Mouse (Mus musculus): Measurements from ENCODE around the gene Bcap31. TPM values are rescaled to one million over a fixed set of nuclear protein-coding genes. Genes with fewer than 3 reads are reported as not detected.
"Not testable (repeated sequence)": the region's sequence is repeated elsewhere in the genome, so short reads cannot be mapped to it uniquely, and the experiment has no call there.

Gene Bcap31
- total RNA-seq (2015; ENCODE audit: low replicate concordance) (60.6 and 85.3 TPM in 2 replicates), total RNA-seq (2017; ENCODE audit: low replicate concordance) (51.2 and 52.8 TPM in 2 replicates)

DNA sequence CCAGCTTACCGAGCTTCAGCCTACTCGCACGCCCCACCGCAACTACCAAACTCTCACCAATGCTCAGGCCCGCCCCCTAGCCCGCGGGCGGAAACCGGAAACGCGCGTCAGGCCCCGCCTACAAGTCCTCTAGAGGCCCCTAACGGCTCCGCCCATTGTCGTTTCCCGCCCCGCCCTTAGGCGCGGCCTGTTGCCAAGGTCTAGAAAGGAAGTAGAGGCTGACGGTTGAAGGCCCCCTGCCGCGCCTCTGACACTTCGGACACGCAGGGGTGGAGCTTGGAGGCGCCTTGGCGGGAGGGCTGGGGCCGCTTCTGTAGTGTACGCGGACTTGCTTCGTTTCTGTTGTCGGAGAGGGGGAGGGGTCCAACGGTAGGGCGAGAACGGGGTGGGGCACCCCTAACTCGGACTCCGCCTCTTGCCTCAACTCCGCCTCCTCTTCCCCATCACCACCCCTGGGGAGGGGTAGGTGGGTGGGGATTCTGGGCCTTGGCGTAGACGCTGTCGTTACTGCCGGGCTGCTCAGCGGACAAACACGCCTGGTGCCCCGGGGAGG, at the start of gene Bcap31, which contains the start of gene Abcd1:
Bcap31 (minus strand) TSS at position 67 of the 553 bp plus-strand sequence.
Abcd1 (plus strand) TSS at position 489 of the 553 bp plus-strand sequence.
- peak; percentile 92 for ATAC-seq (replicated peaks; ENCODE audit: low FRiP score, poor library complexity, severe bottlenecking)

DNA sequence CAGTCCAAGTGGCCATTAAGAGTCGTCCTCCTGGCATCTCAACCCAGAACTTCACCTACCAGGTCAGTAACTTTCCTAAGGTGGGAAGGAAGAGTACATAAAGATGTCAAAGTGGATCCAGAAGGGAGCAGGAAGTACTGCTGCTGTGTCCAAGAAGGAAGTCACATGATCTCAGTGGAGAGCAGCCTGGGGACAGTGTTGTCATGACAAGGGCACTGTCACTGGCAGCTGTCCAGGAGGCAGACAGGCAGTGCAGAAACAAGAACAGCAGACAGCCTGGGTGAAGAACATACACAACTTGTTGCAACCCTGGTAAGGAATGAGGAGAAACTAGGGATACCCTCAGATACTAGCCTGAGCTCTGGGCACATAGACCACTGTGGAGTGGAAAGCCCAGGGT, 49.3 kb upstream of the Bcap31 start:
- no peak for ATAC-seq (replicated peaks; ENCODE audit: low FRiP score, poor library complexity, severe bottlenecking)

DNA sequence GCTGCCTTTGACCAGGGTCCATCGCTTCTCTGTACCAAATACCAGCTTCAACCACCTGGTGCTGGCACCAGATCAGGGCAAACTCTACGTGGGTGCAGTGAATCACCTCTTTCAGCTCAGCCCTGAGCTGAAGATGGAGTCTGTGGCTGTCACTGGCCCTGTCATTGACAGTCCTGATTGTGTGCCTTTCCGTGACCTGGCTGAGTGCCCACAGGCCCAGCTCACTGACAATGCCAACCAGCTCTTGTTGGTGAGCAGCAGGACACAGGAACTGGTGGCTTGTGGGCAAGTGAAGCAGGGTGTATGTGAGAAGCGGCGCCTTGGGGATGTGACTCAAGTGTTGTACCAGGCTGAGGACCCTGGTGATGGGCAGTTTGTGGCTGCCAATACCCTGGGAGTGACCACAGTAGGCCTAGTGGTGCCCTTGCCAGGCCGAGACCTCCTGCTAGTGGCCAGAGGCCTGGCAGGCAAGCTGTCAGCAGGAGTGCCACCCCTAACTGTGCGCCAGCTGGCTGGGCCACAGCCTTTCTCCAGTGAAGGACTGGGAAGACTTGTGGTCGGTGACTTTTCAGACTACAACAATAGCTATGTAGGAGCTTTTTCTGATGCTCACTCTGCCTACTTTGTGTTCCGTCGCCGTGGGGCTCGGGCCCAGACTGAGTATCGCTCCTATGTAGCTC, 42.8 kb upstream of the Bcap31 start:
- ATAC-seq (replicated peaks; ENCODE audit: low FRiP score, poor library complexity, severe bottlenecking), result no peak

DNA sequence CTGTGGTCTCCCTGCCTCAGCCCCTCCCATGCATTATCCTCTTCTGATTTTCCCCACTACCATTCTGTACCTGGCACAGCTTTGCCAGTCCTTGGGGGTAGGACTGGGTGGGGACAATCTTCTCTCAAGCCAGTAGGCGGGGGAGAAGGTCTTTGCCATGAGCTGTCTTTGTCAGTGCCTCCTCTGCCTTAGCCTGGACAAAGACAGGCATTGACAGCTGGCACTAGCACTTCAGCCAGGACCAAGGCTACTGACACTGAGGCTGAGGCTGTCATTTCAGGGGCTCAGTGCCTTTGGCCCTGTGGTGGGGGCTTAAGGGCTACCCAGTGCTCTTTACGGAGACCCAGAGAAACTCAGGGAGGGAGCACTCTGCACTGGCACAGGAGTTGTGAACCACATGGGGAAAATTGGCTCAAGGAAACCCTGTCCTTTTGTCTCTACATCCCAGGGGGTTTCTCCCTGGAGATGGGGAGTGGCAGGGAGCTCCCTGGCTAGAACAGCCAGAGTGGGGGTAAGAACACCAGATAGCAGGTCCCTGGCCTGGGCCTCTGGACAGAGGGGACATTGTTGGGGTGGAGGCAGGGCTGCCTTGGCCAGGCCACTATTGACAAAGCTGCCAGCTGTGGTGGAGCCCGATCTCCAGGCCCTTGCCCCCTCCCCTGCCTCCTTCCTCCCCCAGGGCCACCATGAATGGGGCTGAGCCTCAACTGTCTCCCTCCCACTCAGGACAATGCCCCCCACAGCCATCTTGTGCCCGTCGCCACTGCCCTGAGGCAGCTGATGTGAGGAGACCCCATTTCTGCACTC, 40.6 kb upstream of the Bcap31 start, which contains the start of gene Plxnb3:
Plxnb3 (plus strand) TSS at position 757 of the 807 bp plus-strand sequence.
- no peak for ATAC-seq (replicated peaks; ENCODE audit: low FRiP score, poor library complexity, severe bottlenecking)

DNA sequence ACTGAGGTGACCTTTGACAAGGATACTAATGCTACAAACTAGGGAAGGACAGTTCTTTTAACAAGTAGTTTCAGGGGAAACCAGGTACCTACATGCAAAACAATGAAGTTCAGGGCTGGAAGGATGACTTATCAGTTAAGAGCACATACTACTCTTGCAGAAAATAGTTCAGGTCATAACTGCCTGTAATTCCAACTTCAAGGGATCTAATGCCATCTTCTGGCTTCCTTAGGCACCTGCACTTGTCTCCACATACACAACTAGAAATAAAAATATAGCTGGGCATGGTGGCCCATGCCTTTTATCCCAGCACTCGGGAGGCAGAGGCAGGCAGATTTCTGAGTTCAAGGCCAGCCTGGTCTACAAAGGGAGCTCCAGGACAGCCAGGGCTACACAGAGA, 33.0 kb upstream of the Bcap31 start:
- ATAC-seq (replicated peaks; ENCODE audit: low FRiP score, poor library complexity, severe bottlenecking), result no peak

DNA sequence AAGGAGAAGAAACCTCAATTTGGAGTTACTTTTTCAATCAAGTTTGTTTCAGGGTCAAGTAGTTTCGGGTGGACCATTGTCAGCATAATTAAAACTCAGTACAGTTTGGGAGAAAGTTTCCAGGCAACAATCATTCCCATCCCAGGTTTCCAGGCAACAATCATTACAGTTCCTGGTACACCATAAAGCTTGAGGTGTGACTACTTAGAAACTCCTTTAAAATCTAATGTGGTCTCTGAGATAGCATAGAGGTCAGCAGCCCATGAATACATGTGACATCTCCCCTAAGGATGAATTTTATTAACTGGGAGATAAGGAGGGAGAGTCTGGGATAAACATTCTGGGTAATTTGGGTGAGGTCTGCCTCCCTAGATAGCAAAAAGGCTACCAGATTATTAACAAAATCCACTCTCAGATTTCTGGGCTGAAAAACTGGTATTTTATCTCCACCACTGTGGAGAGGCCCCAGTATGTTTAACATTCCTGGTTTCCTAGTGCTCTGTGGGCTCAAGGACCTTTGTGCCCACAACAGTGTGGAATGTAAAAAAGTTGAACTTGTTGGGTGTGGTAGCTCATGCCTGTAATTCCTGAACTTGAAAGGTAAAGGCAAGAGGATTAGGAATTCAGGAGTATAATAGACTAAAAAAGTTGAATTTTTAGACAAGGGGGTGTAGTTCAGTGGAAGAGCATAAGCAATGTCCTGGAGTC, 29.0 kb upstream of the Bcap31 start:
- ATAC-seq (replicated peaks; ENCODE audit: low FRiP score, poor library complexity, severe bottlenecking), result no peak

DNA sequence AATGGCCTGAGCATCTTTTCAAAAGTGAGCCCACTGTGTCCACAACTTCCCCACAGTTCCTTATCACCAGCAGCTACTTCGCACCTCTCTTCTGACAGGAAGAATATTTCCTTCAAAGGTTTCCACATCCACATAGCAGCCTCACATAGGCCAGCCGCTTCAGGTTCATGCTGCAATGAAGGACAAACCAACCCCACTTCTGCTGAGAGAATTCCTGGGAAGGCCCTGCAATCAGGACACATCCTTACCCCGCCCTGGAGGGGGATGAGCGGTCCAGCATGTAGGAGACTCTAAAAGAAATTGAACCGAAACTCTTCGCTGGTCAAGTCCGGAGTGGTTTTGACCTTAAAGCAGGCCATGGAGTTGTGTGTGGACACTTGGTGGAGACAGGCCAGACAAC, 23.9 kb upstream of the Bcap31 start:
- ATAC-seq (replicated peaks; ENCODE audit: low FRiP score, poor library complexity, severe bottlenecking), result not testable (repeated sequence)

DNA sequence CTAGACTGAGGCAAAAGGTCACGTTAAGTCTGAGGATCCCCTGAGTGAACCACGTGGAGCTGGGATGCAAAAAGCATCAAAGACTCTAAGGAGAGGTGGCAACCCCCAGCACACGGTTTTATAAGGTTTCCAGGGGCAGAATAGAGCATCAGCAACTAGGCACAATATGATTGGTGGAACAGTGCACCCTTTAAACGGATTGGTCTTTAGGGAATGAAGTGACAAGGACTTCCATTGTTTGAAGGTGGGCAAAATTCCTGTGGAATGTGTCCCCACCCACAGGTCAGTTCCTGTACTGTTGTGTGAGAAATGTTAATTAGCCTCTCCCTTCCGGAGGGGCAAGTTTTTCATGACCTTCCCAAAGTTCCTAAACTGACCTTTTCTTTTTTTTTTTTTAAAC, 23.2 kb upstream of the Bcap31 start:
- ATAC-seq (replicated peaks; ENCODE audit: low FRiP score, poor library complexity, severe bottlenecking), result no peak

DNA sequence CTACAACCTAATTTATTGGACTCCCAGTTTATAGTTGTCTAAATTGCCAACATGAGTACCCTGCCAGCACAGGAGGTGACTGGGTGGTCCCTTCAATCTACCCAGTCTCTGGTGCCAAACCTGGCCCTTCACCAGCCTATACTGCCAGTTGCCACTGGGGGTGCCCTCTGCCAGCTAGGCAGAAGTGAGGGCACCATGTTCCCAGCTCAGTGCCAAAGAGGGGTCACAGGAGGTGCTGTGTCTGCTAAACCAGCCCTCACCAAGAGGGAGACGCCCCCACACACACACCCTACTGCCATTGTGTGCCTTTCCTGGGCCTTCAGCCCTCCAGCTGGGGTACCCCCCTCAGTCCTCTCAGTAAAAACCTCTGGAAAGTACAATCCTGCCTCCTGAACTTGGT, 22.2 kb upstream of the Bcap31 start:
- no peak for ATAC-seq (replicated peaks; ENCODE audit: low FRiP score, poor library complexity, severe bottlenecking)

DNA sequence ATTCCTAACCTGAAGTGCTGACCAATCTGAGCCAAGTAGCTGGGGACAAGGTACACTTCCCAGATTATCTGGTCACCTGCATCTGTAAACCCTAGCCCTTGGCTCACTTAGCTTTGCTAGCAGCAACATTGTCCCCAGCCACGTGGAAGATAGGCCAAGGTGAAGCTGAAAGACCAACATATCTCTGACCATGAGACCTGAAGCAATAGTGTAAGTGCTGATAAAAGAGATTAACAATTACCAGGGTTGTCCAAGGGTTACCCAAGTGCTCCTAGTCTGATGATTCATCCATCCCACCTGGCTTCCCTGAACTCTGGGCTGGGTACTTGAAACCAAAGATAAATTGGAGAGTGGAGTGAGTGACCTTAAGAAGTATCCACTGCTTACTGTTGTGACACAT, 14.9 kb upstream of the Bcap31 start:
- ATAC-seq (replicated peaks; ENCODE audit: low FRiP score, poor library complexity, severe bottlenecking), result no peak

DNA sequence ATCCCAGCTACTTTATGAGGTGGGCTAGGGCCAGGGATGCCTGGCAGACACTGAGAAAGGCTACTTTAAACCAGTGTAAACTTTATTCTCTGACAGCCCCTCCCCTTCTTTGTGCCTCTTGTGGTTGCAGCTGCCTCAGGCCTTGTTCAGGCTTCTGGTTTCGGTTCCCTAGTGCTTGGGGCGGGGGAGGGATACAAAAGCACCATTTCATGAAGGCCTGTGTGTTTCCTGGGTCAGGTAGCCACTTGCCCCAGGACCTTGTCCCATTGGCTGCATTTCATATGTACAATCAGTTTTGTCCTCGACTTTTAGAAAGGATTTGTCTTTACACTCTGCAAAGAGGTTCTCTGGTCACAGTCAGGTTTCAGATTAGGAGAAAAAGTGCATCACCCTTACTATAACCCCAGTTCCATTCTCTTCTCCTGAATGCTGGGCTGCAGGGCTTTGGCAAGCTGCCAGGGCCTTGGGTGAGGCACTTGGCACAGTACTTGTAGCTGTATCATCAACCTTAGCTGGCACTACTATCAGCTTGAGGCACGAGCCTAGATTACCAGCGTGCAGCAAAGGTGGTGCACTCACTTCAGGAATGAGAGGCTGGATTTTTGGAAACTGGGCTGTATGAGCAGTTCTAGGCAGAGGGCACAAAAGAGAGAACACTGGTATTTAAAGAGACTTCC, 2.8 kb upstream of the Bcap31 start:
- no peak for ATAC-seq (replicated peaks; ENCODE audit: low FRiP score, poor library complexity, severe bottlenecking)

DNA sequence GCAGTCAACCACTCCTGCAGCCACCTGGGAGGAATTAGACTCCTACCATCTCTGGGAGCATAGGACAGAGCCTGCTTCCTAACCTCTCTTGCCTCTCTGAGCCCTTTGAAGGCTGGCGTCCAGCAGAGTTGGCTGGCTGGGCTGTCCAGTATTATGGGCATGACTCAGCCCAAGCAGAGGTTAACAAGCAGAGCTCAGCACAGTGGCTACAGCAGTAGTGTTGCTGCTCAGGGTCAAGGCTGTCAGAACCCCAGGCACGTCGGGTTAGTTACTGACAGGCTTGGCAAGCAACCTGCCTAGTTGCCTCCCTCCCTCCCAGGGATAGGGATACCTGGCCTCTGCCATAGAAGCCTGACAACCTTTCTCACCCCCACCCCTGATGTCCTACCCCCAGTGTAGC, 2.3 kb upstream of the Bcap31 start:
- ATAC-seq (replicated peaks; ENCODE audit: low FRiP score, poor library complexity, severe bottlenecking), result no peak

DNA sequence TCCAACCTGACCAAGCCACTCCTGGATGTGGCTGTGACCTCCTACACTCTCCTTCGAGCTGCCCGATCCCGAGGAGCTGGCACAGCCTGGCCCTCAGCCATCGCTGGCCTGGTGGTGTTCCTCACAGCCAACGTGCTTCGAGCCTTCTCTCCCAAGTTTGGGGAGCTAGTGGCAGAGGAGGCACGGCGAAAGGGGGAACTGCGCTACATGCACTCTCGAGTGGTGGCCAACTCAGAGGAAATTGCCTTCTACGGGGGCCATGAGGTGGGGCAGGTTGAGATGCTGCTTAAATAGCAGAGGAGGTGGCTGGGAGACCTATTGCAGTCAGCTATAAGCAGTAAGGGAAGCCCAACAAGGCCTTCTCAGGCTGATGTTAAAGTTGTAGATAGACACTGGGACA, 1.7 kb upstream of the Bcap31 start:
- ATAC-seq (replicated peaks; ENCODE audit: low FRiP score, poor library complexity, severe bottlenecking), result no peak

DNA sequence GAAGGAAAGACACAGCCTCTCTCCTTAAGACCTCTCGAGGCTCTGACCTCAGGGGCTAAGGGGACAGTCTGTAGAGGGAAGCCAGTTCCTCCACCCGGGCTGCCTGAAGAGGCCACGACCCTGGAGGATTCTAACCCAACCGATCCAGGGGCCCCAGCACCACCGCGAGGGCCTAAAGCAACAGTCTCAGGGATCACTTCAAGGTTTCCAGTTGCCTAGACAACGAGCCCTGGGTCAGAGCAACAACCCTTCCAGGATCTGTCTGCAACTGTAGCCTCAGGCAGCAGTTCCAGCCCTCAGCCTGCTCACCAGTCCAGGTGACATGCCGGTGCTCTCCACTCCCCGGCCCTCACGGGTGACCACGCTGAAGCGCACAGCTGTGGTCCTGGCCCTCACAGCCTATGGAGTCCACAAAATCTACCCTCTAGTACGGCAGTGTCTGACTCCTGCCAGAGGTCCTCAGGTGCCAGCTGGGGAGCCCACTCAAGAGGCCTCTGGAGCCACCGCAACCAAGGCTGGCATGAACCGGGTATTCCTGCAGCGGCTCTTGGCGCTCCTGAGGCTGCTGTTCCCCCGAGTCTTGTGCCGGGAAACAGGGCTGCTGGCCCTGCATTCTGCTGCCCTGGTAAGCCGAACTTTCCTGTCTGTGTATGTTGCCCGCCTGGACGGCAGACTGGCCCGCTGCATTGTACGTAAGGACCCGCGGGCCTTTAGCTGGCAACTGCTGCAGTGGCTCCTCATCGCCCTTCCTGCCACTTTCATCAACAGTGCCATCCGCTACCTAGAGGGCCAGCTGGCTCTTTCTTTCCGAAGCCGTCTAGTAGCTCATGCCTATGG, 952 bp upstream of the Bcap31 start:
- ATAC-seq (replicated peaks; ENCODE audit: low FRiP score, poor library complexity, severe bottlenecking), result peak; percentile 28

DNA sequence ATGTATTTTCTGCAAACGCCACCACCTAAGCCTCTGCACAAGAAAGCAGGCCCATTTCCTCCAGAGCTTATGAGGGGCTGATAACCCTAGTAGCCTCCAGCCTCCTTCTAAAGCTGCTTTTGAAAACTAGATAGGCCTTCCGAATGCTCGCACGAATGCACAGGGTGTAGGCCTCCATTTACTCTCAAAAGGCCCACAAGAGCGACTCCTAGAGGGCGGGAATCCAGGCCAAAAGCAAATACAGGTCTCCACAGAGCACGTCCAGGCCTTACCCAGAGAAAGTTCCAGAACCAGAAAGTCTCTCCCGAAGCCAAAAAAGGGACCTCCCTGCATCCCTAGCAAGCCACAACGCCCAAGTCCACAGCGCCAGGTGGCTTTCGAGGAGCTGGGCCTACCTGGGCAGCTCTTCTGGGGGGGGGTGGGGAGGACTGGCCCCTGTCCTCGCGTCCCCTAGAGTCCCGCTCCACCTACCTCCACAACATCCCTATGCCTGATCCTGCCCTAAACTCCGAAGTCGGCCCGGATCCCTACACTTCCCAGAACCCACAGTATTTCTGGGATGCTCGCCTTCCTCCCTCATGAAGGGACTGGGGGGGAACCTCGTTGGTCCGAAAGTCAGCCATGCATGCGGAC, 383 bp downstream of the Bcap31 start:
- ATAC-seq (replicated peaks; ENCODE audit: low FRiP score, poor library complexity, severe bottlenecking), result peak; percentile 33

DNA sequence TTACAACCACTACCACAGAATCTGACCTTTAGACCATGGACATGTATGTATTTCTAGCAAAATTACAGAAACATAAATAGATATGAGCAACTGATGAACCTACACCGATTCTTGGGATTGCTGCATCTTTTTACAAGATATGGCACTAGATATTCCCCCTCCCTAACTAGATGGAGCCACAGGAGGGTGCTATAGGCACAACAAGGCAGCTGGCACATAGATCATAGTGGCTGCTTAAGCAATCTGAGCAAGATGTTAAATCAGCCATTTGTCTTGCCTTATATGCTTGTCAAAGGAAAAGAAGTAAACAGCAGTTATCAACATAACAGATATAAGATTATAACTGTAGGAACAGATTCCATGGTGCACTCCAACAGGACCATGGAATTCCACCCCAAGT, 15.5 kb downstream of the Bcap31 start:
- no peak for ATAC-seq (replicated peaks; ENCODE audit: low FRiP score, poor library complexity, severe bottlenecking)

DNA sequence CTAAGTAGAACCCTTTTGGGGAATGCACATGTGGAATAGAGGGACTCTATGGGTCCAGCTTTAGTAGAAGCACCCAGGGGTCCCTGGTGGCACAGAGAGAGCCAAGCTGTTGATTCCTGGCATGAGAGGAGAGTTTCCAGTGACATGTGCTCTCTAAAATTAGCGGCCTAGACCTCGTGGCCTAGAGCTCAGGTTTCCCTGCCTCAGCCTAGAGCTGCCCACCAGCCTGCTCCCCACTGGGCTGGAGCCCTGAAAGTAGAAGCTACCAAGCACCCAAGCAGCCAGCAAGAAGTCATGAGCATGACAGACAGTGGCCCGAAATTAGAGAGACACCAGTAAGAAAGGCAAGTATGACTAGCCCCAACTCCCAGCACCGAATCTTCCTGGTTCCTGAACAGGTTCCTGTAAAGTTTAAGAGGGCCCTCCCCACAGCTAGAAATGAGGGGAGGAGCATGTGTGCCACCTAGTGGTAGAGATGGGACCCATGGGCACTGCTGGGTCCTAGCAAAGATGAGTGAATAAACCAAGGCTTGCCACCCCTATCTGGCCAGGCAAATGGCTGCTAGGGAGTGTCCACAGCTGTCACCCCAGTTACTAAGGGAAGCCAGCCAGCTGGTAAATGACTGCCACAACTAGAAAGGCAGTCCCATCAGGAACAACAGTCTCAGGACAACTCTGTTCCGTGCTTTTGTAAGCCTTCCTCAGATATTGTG, 24.9 kb downstream of the Bcap31 start:
- peak; percentile 81 for ATAC-seq (replicated peaks; ENCODE audit: low FRiP score, poor library complexity, severe bottlenecking)

DNA sequence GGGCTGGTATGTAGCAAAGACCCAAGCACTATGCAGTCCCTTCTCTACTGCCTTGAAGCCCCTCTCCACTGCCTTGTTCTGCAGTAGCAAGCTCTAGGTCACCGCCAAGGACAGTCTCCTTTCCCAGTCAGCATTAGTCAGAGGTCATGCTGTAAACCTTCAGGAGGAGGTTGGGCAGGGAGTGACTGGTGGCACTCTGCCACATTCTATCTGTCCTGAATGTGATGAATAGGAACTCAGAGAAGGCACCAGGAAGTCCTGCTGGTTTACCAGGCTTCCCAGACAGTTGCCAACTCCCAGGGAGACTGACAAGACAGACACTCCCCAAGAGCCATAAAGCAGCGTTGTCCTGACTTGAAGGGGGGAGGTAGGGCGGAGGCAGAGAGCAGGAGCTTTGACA, 30.3 kb downstream of the Bcap31 start:
- ATAC-seq (replicated peaks; ENCODE audit: low FRiP score, poor library complexity, severe bottlenecking), result no peak

Measured in erythroblast, adult 5-6 weeks (primary cell).